Mouse (Mus musculus) thymus, adult 18-20 months (tissue): Measurements from ENCODE around the gene Dlg2.
A peak's percentile ranks its signal among the peaks of the same experiment; 100 is the strongest.

ENCODE experiments used
- DNase-seq, 2 experiments: peaks; one replicate each; pipeline ENCODE4 v3.0.0; 2022; ENCODE audit warnings: mixed read lengths in 2 of 2

Gene Dlg2

DNA sequence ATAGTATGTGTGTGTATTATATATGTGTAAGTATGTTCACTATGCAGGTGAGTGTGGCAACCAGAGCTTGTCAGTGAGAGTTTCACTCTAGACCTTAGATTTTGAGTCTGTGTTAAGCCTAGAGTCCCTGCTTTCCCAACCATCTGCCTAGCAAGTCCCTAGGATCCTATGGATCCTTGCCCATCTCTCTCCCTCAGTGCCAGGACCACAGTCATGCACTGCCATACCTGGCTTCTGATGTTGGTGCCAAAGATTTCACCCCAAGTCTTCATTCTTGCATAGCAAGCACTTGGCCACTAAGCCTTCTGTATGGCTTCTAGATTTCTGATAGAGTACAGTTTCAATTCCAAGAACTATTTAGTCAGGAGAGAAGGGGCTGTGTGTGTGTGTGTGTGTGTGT, 1843.7 kb downstream of the Dlg2 start:
- DNase-seq: no peak

DNA sequence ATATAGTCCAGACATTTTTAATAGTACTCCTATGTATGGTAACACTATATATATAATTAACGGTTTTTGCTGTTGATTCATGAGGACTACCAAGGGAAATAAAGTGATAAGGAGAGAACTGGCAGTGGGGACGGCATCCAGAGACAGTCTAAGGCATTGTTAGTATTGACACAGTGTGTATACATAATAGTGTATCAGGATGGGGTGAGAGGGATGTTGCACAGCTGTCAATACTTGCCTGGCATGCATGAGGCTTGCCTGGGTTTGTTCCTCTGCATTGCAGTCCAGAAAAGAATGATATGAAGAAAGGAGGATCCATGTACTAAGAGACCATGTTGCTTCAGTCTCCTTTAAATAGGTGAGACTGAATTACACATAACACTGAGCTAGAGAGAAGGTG, 1845.3 kb downstream of the Dlg2 start:
- no peak for DNase-seq

DNA sequence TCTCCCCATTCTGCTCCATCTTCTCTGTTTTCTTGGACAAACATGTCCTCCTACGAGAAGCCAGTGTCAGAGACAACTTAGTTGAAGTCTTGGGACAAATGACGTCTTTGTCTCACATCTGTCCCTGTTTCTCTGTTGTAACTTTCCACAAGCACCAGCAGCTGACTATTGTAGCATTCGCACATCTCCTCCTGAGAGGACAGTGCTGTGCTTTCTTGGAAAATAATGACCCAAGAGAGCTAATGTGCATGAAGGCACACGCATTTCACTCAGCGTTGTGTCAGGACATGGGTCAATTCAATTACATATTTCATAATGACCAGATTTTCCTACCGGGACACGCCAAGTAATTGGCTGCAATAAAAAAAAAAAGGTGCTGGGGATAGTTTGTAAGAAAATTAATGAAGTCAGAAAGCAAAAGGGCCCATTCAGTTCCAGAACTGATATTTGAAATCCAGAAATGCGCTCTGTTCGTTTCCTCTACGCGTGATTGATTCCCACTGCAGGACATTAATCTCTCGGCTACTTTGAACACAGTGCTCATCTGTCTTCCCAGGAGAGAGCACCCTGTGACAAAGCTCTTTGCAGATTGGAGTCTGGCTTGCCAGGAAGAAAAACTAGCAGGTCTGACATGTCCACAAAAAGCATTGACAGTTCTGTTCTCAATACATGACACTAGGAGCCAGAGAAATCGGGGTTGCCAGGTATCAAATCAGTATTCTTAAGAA, 1846.0 kb downstream of the Dlg2 start:
- no peak for DNase-seq

DNA sequence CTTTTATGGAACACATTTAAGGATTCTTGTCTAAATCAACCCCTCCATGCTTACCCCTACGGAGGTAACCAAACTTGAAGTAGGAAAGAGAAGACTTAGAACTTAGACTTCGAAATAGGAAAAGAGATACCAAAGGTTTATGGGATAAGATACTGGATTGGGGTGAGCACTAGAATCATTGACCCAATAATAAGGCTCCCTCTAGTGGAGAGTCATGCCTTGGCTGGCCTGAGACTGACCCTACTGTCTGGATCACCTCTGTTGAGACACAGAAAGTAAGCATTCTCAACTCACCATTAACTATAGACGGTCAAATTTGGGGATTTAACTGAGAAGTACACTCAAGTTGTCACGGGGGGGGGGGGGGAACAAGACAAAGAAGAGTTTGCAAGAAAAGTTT, 1847.2 kb downstream of the Dlg2 start:
- DNase-seq: no peak

DNA sequence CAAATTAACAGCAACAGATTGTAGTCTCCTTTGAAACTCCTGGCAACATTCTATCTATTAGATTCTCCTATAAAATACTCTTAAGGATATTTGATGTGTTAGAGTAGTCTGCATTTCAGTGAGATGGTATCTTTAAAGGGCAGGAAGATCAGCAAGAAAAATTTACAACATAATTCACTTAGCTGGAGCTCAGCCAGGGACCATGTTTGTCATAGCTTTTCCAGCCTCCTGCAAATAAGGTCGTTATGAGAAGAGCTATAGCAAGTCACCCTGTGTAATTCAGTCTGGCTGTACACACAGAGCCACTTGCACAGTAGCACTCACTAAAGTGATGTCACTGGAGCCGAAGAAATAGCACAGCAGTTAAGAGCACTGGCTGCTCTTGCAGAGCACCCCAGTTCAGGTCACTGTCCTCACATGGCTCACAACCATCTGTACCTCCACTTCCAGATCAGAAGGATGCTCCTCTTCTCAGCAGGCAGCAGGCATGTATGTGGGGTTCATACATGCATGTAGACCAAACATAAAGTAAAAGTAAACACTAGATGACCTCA, 1850.9 kb downstream of the Dlg2 start:
- no peak for DNase-seq

DNA sequence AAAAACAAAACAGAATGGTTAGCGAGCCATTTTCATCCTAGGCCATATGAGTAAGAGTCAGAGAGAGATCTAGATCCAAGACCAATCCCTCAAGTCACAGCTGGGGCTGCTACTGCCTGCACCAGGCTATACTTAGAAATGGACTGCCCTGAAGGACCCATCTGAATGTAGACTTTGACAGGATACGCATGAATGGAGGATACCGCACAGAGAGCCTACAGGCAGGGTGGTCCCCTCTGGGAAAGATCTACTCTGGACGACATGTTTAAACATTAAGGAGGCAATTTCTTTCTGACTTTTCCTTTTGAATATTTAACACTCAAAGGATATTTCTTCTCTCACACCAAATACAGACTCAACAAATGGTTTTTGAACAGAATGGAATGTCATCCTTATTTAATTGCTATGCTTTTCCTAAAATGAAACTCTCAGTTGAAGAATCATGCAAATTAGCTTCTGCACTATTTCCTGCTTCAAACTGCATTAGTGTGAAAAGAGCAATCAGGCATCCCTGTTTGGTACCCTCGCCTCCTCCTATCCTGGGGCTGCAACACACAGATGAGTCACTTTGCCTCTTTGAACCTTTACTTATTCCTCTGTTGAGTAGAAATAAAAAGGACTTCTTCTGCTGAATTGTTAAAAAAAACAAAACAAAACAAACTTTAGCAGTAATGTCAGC, 1856.9 kb downstream of the Dlg2 start:
- no peak for DNase-seq

DNA sequence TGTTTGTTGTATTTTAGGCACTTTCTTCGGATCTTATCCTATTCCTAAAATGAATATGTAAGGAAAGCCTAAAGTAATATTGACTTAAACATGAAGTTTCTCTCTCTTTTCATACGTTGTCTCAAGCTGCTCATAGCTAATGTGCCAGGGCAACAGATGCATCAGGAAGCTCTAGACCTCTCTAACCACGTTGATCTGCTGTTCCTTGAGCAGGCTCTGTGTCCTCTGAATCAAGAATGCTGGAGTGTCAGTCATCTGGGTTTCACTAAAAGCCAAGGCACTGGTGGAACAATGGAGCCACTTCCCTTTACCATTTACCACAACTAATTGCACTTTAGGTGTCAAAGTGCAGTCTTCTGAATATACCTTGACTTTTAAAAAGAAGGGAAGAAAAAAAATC, 1880.1 kb downstream of the Dlg2 start:
- DNase-seq: no peak

DNA sequence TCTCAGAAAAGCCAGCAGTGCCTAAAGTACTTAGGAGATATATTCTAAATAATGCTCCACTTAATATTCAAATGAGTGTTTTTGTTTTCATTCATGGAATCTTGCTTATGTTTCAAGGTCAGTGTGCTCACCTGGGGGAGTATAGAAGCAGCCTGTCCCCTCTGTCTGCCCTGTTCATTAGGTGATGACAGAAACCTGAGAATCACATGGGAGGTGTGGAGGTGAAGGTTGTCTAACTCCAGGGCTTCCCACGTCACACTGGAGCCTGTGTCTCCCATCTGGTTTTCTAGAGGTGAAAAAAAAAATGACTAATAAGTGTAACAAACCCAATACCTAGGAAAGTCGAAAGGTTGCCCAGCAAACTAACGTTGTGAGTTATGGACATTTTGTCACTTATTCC, 1886.9 kb downstream of the Dlg2 start:
- DNase-seq: no peak

DNA sequence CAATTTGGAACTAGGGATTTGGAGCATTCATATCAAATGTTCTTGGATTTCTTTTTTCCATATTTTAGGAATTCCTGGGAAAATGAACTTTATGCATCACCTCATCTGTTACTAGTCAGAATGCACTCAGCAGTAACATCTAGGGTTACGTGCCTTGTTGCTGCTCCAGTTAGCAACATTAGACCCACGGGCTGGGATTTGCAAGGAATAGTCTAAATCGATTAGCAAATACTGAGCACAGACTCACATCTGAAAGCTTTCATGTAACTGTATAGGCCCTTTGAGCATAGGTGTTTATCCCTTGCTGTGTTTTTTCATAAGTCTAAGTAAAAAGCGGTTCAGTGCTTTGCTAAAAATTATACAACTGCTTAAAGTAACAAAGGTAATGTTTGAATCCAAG, 1887.3 kb downstream of the Dlg2 start:
- DNase-seq: no peak

DNA sequence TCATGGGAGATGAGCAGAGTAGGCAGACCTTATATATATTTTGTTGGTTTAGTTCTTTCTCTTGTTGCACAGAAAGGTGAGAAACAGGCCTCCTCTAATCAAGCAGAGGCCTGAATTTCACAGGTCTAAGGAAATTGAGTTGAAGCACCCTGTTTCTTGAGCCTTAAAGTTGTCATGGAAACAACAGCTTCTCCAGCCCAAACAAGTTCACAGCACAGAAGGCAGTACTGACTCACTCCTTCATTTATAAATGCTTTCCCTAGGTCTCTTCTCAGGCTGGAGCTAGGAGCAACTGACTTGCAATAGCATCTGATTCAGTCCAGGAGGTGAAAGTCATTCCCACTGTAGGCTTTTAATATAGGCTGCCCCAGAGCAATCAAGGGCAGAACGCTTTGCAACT, 1890.6 kb downstream of the Dlg2 start:
- no peak for DNase-seq

DNA sequence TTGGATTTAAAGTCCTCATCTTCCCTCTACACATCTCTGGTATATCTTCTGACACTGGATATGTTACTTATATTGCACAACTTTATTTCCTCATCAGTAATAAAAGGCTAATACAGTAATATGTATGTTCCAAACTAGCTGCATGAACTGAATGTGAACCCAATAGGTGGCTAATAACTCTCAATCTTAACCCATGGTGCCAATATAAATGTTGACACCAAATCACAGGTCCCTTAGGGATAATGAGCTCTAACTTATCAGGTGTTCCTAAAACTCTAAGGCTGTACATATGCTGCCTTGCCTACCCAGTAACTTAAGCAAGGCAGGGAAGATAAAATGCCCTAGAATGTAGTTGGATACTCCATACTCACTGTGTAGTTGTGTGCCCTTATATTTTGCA, 1894.0 kb downstream of the Dlg2 start:
- DNase-seq: no peak

DNA sequence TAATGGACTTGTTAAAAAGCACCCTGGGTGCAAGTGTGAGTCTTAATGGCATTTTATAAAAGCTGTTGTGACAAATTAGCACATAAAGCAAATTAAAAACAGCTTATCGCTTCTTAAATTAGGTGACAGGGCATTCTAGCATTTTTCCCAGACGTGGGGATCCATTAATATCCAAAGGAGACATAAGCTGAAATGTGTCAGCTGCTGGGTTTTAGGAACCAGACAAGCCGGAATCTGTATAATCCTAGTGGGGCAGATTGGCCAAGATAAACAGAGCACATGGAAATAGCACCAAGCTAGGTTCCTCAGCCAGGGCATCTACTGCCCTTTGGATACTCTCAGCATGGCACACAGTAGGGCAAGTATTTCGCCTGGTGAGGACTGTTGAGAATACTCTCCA, 1895.2 kb downstream of the Dlg2 start:
- DNase-seq: no peak

DNA sequence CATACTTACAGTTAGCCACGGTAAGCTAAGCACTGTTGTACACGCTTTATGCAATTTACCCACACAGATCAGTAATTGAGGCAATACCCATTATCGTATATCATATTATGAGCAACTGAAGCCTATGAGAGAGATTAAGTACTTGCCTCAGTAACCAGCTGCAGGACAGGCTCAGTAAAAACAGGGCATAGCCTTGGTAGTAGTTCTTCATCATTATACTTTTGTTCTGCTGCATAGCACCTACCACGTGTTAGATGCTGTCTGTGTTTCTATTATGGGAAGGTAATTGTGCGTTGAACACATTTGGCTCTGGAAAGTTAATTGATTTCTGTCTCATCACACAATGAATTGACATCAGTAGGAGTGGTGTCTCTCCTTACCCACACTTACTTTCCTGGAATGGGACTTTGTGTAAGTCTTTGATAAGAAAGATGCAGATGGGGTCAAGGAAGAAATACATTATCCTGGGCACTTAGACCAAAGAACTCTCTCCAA, 1897.4 kb downstream of the Dlg2 start:
- no peak for DNase-seq

DNA sequence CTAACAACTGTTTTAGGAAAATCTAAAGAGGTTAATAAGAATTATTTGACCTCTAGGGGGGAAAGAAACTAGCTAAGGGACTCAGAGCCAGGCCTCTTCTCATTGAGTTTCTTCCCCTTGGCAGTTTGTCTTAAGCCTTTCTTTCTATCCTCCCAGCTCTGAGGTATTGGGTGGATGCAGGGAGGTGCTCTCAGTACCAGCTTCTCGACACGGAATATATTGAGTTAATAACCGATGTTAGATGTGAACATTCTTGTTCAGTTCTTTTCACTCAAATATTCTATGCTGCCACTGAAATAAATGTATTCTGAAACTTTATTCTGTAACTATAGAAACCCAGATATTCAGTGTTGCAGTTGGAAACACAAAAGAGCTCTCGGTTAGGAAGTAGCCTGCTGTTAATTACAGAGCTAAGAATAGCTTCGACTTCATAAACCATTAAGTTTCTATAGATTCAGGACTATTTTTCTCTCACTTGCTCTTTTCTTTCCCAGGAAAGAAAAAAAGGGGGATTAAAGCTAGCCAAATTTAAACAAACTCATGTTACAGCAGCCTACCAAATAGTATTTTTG, 1907.5 kb downstream of the Dlg2 start:
- no peak for DNase-seq

DNA sequence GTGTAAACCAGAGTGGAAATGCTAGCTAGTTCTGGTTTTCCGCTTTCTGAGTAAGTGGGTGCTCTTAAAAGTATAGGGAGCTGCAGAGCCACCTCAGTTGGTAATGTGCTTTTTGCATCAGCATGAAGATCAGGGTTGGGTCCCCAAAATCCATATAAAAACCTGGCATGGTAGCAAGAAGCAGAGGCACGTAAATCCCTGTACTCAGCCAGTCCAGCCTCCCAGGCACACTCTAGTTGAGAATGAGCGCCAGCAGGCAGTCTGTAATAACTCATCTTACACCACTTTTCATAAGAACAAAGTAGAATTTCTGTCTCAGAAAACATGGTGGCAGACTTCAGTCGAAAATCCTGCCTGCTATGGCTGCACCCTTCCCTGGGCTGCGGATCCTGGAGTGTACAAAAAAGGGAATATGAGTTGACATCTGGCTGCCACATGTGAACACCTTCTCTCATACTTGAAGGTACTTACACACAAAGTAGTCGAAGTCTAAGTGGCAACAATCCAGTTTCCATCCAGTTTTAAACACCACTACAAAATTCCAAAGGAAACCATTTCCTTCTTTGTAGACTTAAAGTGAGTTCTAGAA, 1915.7 kb downstream of the Dlg2 start:
- no peak for DNase-seq

DNA sequence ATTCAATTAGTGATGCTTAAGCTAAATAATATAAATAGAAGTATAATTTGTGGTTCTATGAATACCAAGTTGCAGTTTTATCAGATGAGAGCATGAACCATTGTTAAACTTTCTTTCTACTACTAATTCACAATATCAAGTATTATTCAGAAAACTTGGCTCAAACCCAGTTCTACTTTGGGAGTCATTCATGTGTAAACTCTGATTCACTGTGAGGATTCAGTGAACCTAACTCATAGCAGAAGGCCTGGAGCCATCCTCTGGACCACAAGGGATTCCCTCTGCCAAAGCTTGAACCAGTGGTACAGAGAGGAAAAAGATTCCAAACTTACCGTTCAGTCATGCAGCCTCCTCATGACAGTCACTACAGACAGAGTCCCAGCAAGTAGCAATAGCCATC, 1920.3 kb downstream of the Dlg2 start:
- DNase-seq: no peak

DNA sequence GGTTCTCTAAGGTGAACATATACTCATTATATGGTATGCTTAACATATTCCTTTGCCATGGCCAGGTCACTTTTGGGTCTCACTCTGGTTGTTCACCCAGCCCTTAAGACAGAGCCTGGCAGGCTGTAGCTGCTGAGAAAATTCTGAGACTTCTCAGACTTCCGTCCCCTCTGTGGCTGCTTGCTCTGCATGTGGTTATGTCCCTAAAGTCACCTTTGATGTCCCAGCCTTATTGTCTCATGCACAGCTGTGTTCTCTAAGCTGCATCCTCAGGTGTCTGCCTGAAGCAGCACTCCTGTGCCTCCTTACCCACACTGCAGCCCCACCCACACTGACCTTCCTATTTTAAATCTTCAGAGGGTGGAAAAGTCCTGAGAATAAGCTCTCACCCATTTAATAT, 1922.4 kb downstream of the Dlg2 start:
- peak; percentile 25 to 47 for DNase-seq

DNA sequence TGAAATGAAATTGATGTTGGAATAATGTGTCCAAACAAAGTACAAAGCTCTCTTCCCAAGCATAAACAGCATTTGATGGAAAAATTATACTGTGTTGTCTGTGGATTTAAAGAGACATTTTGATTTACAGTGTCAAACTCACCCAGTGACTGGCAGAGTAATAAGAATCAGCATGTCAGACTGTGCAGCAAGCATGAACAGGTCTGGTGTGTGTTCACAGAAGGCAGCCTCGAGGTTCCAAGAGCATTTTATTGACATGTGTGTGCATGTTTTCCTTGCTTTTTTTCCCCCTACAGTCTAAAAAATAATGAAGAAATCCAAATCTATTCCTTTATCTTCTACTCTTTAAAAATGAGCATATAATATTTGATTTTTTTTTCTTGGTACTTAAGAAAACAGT, 1924.1 kb downstream of the Dlg2 start:
- DNase-seq: no peak

DNA sequence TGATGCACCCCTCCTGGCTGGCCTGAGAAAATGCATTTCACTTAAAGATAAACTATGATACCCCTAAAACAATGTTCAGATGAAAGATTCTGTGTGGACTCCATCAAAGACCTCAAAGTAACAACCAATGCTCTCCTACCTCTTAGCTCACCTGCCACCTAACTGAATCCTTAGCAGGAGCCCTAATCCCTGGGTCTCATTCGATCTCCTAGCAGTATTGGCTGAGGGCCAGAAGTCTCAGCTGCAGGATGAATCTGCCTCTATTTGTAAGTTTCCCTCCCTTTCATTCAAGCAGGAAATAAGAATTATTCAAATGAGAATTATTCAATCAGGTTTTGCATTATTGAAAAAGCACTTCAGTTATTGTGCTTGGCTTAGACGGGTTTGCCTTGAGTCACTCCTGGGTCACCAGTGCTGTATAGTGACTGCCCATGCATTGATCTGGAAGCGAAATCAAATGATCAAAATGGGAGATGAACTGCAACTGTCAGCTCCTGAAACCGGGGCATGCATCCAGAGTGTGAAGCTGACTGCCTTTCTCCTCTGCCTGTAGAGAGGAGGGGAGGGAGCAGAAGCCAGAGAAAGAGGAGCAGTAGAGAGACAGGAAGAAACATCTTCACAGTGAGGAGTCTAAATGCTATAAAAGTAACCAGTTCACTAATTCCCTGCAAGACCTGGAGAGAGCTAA, 1924.7 kb downstream of the Dlg2 start:
- DNase-seq: no peak

DNA sequence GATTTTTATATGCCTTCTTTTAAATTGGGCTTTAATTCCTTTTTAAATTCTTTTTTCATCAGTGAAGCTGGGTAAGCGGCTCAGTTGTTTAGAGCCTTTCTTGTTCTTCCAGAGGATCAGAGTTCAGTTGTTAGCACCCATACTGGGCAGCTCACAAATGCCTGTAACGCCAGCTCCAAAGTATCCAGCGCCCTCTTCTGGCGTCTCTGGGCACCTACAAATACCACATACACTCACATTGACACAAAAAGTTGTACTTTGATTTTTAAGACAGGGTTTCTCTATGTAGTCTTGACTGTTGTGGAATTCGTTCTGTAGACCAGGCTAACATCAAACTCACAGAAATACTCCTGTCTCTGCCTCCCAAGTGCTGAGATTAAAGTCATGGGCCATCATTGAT, 1932.0 kb downstream of the Dlg2 start:
- no peak for DNase-seq

DNA sequence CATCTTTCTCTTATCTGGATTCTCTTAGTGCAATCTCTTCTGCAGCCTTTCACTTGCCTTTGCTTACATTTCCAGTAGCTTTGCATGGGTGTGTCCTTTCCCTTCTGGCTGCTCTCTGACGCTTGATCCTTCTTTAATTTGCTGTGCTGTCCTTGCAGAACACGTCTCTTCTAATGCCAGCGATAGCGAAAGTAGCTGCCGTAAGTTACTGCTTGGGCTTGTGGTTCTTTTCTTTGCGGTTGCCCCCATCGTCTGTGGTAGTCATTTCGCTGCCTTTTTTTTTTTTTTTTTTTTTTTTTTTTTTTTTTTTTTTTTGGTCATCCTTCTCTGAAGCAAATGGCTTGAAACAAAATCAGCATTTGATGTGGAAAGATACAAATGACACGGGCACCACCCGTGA, 1944.0 kb downstream of the Dlg2 start:
- peak in 1 of 2 experiments; percentile 16 for DNase-seq

DNA sequence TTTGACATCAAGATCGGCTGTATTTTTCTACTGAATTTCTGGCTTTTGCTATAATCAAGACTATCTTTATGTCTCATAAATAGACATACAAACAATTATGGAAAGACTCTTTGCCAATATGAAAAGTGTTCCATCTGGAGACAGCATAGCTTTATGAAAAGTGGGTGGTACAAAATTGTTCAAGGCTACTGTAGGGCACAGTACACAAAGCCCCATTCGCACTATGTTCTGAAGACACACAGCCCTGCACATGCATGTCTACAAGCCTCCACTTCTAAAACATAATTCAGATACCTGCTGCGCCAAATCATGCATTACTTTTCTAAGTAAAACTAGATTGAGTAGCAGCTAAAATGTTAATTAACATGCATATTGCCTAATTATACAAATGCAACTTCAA, 1946.5 kb downstream of the Dlg2 start:
- DNase-seq: no peak

DNA sequence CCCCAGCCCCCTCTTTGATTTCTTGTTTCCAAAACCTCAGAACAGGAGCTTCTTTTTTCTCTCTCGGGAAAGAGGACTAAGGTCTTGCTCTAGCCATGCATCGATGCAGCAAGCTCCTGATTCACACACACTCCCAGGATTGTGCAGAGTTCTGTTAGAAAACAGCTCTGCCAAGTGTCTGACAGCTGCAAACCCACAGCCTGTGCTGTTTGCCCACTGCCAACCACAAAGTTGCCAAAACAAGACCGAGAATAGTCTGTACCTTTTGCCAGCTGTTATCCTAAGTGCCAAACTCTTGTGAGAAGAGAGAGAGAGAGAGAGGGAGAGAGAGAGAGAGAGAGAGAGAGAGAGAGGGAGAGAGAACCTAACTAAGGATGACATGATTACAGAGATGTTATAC, 1948.2 kb downstream of the Dlg2 start:
- peak; percentile 10 to 29 for DNase-seq
